Mouse (Mus musculus): ENCODE data around the gene Batf2. TPM values are rescaled to one million over a fixed set of nuclear protein-coding genes. Genes with fewer than 3 reads are reported as not detected.

The Batf2 gene
- polyA plus RNA-seq, 2 experiments from 2014 or later, result not detected

Other genes starting within 250 kb of the Batf2 start
- gene Tigd3, start 246.8 kb upstream of the Batf2 start, polyA plus RNA-seq (2017; shearing (Covaris generic)), result under 1 TPM; 0.29 to 0.58 TPM
- 100 to 1,000 TPM; 123 to 178 TPM for gene Dpf2, start 228.0 kb upstream of the Batf2 start, polyA plus RNA-seq (2017; shearing (Covaris generic))
- under 1 TPM in 1 of 2 experiments, not detected in 1; 0.25 TPM for gene Cdc42ep2, start 216.2 kb upstream of the Batf2 start, polyA plus RNA-seq (2017; shearing (Covaris generic))
- 10 to 100 TPM; 16.5 to 17.5 TPM for gene Pola2, start 176.8 kb upstream of the Batf2 start, polyA plus RNA-seq (2017; shearing (Covaris generic))
- gene Slc22a20, start 154.8 kb upstream of the Batf2 start, polyA plus RNA-seq (2017; shearing (Covaris generic)), result not detected
- 10 to 100 TPM; 48.8 to 56.7 TPM for gene Capn1, start 125.1 kb upstream of the Batf2 start, polyA plus RNA-seq (2017; shearing (Covaris generic))
- 10 to 100 TPM; 12.2 to 15.7 TPM for gene Syvn1, start 94.4 kb upstream of the Batf2 start, polyA plus RNA-seq (2017; shearing (Covaris generic))
- 10 to 100 TPM; 31.3 to 38.5 TPM for gene Mrpl49, start 83.2 kb upstream of the Batf2 start, polyA plus RNA-seq (2017; shearing (Covaris generic))
- 1,000 to 10,000 TPM; 2,454 to 3,437 TPM for gene Fau, start 83.1 kb upstream of the Batf2 start, polyA plus RNA-seq (2017; shearing (Covaris generic))
- gene Znhit2, start 79.8 kb upstream of the Batf2 start, polyA plus RNA-seq (2017; shearing (Covaris generic)), result 10 to 100 TPM; 10.3 to 11.0 TPM
- 1 to 10 TPM; 5.4 to 9.2 TPM for gene Tm7sf2, start 72.6 kb upstream of the Batf2 start, polyA plus RNA-seq (2017; shearing (Covaris generic))
- 10 to 100 TPM; 34.1 to 34.6 TPM for gene Vps51, start 63.8 kb upstream of the Batf2 start, polyA plus RNA-seq (2017; shearing (Covaris generic))
- not detected for gene Tmem262, start 61.0 kb upstream of the Batf2 start, polyA plus RNA-seq (2017; shearing (Covaris generic))
- under 1 TPM in 1 of 2 experiments, not detected in 1; 0.69 TPM for gene Gm28374, start 58.7 kb upstream of the Batf2 start, polyA plus RNA-seq (2017; shearing (Covaris generic))
- 10 to 100 TPM; 26.9 to 43.8 TPM for gene Zfpl1, start 56.0 kb upstream of the Batf2 start, polyA plus RNA-seq (2017; shearing (Covaris generic))
- gene Cdca5, start 56.0 kb upstream of the Batf2 start, polyA plus RNA-seq (2017; shearing (Covaris generic)), result 1 to 10 TPM; 6.7 to 9.3 TPM
- gene AC131692.1, start 46.6 kb upstream of the Batf2 start, polyA plus RNA-seq (2017; shearing (Covaris generic)), result not detected
- not detected for gene Naaladl1, start 35.2 kb upstream of the Batf2 start, polyA plus RNA-seq (2017; shearing (Covaris generic))
- 1 to 10 TPM; 2.5 to 2.6 TPM for gene Sac3d1, start 22.3 kb upstream of the Batf2 start, polyA plus RNA-seq (2017; shearing (Covaris generic))
- gene Snx15, start 12.7 kb upstream of the Batf2 start, polyA plus RNA-seq (2017; shearing (Covaris generic)), result 10 to 100 TPM; 17.4 to 25.2 TPM
- 10 to 100 TPM; 16.9 to 20.1 TPM for gene Arl2, start 565 bp downstream of the Batf2 start, polyA plus RNA-seq (2017; shearing (Covaris generic))
- under 1 TPM in 1 of 2 experiments, not detected in 1; 0.60 TPM for gene Majin, start 43.4 kb downstream of the Batf2 start, polyA plus RNA-seq (2017; shearing (Covaris generic))
- gene Gpha2, start 85.4 kb downstream of the Batf2 start, polyA plus RNA-seq (2017; shearing (Covaris generic)), result not detected
- gene Ppp2r5b, start 94.9 kb downstream of the Batf2 start, polyA plus RNA-seq (2017; shearing (Covaris generic)), result 1 to 10 TPM; 1.4 to 1.5 TPM
- 10 to 100 TPM in 1 of 2 experiments, 1 to 10 TPM in 1; 7.4 to 17.2 TPM for gene Atg2a, start 100.7 kb downstream of the Batf2 start, polyA plus RNA-seq (2017; shearing (Covaris generic))
- gene Ehd1, start 135.7 kb downstream of the Batf2 start, polyA plus RNA-seq (2017; shearing (Covaris generic)), result 10 to 100 TPM; 11.0 to 15.2 TPM
- gene Cdc42bpg, start 165.5 kb downstream of the Batf2 start, polyA plus RNA-seq (2017; shearing (Covaris generic)), result under 1 TPM; 0.11 to 0.17 TPM
- 10 to 100 TPM; 13.9 to 19.1 TPM for gene Men1, start 194.0 kb downstream of the Batf2 start, polyA plus RNA-seq (2017; shearing (Covaris generic))
- gene Map4k2, start 200.2 kb downstream of the Batf2 start, polyA plus RNA-seq (2017; shearing (Covaris generic)), result 100 to 1,000 TPM in 1 of 2 experiments, 10 to 100 TPM in 1; 82.0 to 116 TPM
- gene Sf1, start 222.7 kb downstream of the Batf2 start, polyA plus RNA-seq (2017; shearing (Covaris generic)), result 10 to 100 TPM; 47.6 to 48.6 TPM
- gene Pygm, start 243.4 kb downstream of the Batf2 start, polyA plus RNA-seq (2017; shearing (Covaris generic)), result 1 to 10 TPM; 3.7 to 8.0 TPM